Mouse (Mus musculus): ENCODE data around the gene Podxl2. TPM values are rescaled to one million over a fixed set of nuclear protein-coding genes. Genes with fewer than 3 reads are reported as not detected.
A peak's percentile ranks its signal among the peaks of the same experiment; 100 is the strongest.

Podxl2 gene
- polyA plus RNA-seq (2012; rRNA removed): 7.7 and 12.5 TPM in 2 replicates

- Histone ChIP-seq H3K36me3 (ENCODE audit: control insufficient read depth, insufficient read depth, low read length) (no peaks in the 10 kb centered on the region), H3K4me1 (ENCODE audit: control insufficient read depth, insufficient read depth, insufficient read length) (peaks cover 5% of the 10 kb centered on the region), H3K27ac (ENCODE audit: insufficient read depth, low read length) (no peak within 1 kb of the TSS), H3K27me3 (ENCODE audit: control insufficient read depth, insufficient read depth, low read length) (peaks cover 15% of the 10 kb centered on the region), H3K4me3 (ENCODE audit: extremely low read depth, insufficient read depth, insufficient read length) (peak within 1 kb of the TSS; percentile 33)
- WGBS: 6% methylated on average over 60 of the region's 63 CpGs
- no peak for TF ChIP-seq POLR2A (IDR thresholded peaks at IDR 0.05; ENCODE audit: low read depth, low read length)
- TF ChIP-seq CTCF (IDR thresholded peaks at IDR 0.05; ENCODE audit: extremely low read depth, insufficient read depth, insufficient read length, insufficient replicate concordance): no peak
- no peak for DNase-seq (ENCODE audit: low read depth in 1 of 2, low spot score in 2 of 2)
Observed at GRCm38 (mm10) chr6:88874868-88875508, at the start of gene Podxl2. Gene Podxl2 (minus strand): TSS chr6:88875044.

GRCm38 (mm10) chr6:88918802-88919201 lies 44.0 kb upstream of the Podxl2 start:
- H3K4me1 ChIP-seq (ENCODE audit: control insufficient read depth, insufficient read depth, insufficient read length): no peaks in the 10 kb centered on the region
- DNase-seq (ENCODE audit: low read depth in 1 of 2, low spot score in 2 of 2): no peak
- WGBS: 94% methylated on average over 8 of the region's 8 CpGs
- H3K27ac ChIP-seq (ENCODE audit: insufficient read depth, low read length): no peak overlapping the region
- H3K27me3 ChIP-seq (ENCODE audit: control insufficient read depth, insufficient read depth, low read length): no peaks in the 10 kb centered on the region
- no peaks in the 10 kb centered on the region for H3K36me3 ChIP-seq (ENCODE audit: control insufficient read depth, insufficient read depth, low read length)
- H3K4me3 ChIP-seq (ENCODE audit: extremely low read depth, insufficient read depth, insufficient read length): no peak overlapping the region
- no peak for TF ChIP-seq CTCF (IDR thresholded peaks at IDR 0.05; ENCODE audit: extremely low read depth, insufficient read depth, insufficient read length, insufficient replicate concordance)
- TF ChIP-seq POLR2A (IDR thresholded peaks at IDR 0.05; ENCODE audit: low read depth, low read length): no peak

GRCm38 (mm10) chr6:88916153-88916552 lies 41.3 kb upstream of the Podxl2 start:
- H3K4me3 ChIP-seq (ENCODE audit: extremely low read depth, insufficient read depth, insufficient read length): no peak overlapping the region
- no peak overlapping the region for H3K27ac ChIP-seq (ENCODE audit: insufficient read depth, low read length)
- no peaks in the 10 kb centered on the region for H3K4me1 ChIP-seq (ENCODE audit: control insufficient read depth, insufficient read depth, insufficient read length)
- peaks cover 4% of the 10 kb centered on the region; the same call in 1 of the 2 replicates for H3K36me3 ChIP-seq (ENCODE audit: control insufficient read depth, insufficient read depth, low read length)
- TF ChIP-seq POLR2A (IDR thresholded peaks at IDR 0.05; ENCODE audit: low read depth, low read length): no peak
- TF ChIP-seq CTCF (IDR thresholded peaks at IDR 0.05; ENCODE audit: extremely low read depth, insufficient read depth, insufficient read length, insufficient replicate concordance): peak; percentile 56; the same call in 1 of the 2 replicates
- H3K27me3 ChIP-seq (ENCODE audit: control insufficient read depth, insufficient read depth, low read length): no peaks in the 10 kb centered on the region
- WGBS: 50% methylated on average over 1 of the region's 1 CpGs
- no peak for DNase-seq (ENCODE audit: low read depth in 1 of 2, low spot score in 2 of 2)

- WGBS: 79% methylated on average over 4 of the region's 4 CpGs
- no peak for DNase-seq (ENCODE audit: low read depth in 1 of 2, low spot score in 2 of 2)
- Histone ChIP-seq H3K4me3 (ENCODE audit: extremely low read depth, insufficient read depth, insufficient read length) (no peak overlapping the region), H3K36me3 (ENCODE audit: control insufficient read depth, insufficient read depth, low read length) (peaks cover 9% of the 10 kb centered on the region; the same call in 1 of the 2 replicates), H3K27ac (ENCODE audit: insufficient read depth, low read length) (no peak overlapping the region; the same call in 1 of the 2 replicates), H3K4me1 (ENCODE audit: control insufficient read depth, insufficient read depth, insufficient read length) (no peaks in the 10 kb centered on the region), H3K27me3 (ENCODE audit: control insufficient read depth, insufficient read depth, low read length) (no peaks in the 10 kb centered on the region)
- no peak for TF ChIP-seq CTCF (IDR thresholded peaks at IDR 0.05; ENCODE audit: extremely low read depth, insufficient read depth, insufficient read length, insufficient replicate concordance)
- TF ChIP-seq POLR2A (IDR thresholded peaks at IDR 0.05; ENCODE audit: low read depth, low read length): no peak
Observed at GRCm38 (mm10) chr6:88915510-88915909, 40.7 kb upstream of the Podxl2 start.

GRCm38 (mm10) chr6:88914799-88915198 lies 40.0 kb upstream of the Podxl2 start:
- 87% methylated on average over 5 of the region's 5 CpGs for WGBS
- Histone ChIP-seq H3K4me3 (ENCODE audit: extremely low read depth, insufficient read depth, insufficient read length) (no peak overlapping the region), H3K4me1 (ENCODE audit: control insufficient read depth, insufficient read depth, insufficient read length) (no peaks in the 10 kb centered on the region), H3K27me3 (ENCODE audit: control insufficient read depth, insufficient read depth, low read length) (no peaks in the 10 kb centered on the region), H3K27ac (ENCODE audit: insufficient read depth, low read length) (no peak overlapping the region), H3K36me3 (ENCODE audit: control insufficient read depth, insufficient read depth, low read length) (peaks cover 13% of the 10 kb centered on the region)
- no peak for TF ChIP-seq CTCF (IDR thresholded peaks at IDR 0.05; ENCODE audit: extremely low read depth, insufficient read depth, insufficient read length, insufficient replicate concordance)
- TF ChIP-seq POLR2A (IDR thresholded peaks at IDR 0.05; ENCODE audit: low read depth, low read length): no peak
- DNase-seq (ENCODE audit: low read depth in 1 of 2, low spot score in 2 of 2): no peak

- H3K4me3 ChIP-seq (ENCODE audit: extremely low read depth, insufficient read depth, insufficient read length): no peak overlapping the region
- H3K4me1 ChIP-seq (ENCODE audit: control insufficient read depth, insufficient read depth, insufficient read length): no peaks in the 10 kb centered on the region
- TF ChIP-seq POLR2A (IDR thresholded peaks at IDR 0.05; ENCODE audit: low read depth, low read length): no peak
- no peak for TF ChIP-seq CTCF (IDR thresholded peaks at IDR 0.05; ENCODE audit: extremely low read depth, insufficient read depth, insufficient read length, insufficient replicate concordance)
- DNase-seq (ENCODE audit: low read depth in 1 of 2, low spot score in 2 of 2): no peak
- no peaks in the 10 kb centered on the region for H3K27me3 ChIP-seq (ENCODE audit: control insufficient read depth, insufficient read depth, low read length)
- no peak overlapping the region for H3K27ac ChIP-seq (ENCODE audit: insufficient read depth, low read length)
- H3K36me3 ChIP-seq (ENCODE audit: control insufficient read depth, insufficient read depth, low read length): peaks cover 19% of the 10 kb centered on the region
Observed at GRCm38 (mm10) chr6:88913440-88913839, 38.6 kb upstream of the Podxl2 start.

- Histone ChIP-seq H3K4me1 (ENCODE audit: control insufficient read depth, insufficient read depth, insufficient read length) (no peaks in the 10 kb centered on the region), H3K27ac (ENCODE audit: insufficient read depth, low read length) (no peak overlapping the region), H3K4me3 (ENCODE audit: extremely low read depth, insufficient read depth, insufficient read length) (no peak overlapping the region), H3K36me3 (ENCODE audit: control insufficient read depth, insufficient read depth, low read length) (peaks cover 19% of the 10 kb centered on the region), H3K27me3 (ENCODE audit: control insufficient read depth, insufficient read depth, low read length) (no peaks in the 10 kb centered on the region)
- WGBS: 88% methylated on average over 4 of the region's 4 CpGs
- DNase-seq (ENCODE audit: low read depth in 1 of 2, low spot score in 2 of 2): no peak
- TF ChIP-seq CTCF (IDR thresholded peaks at IDR 0.05; ENCODE audit: extremely low read depth, insufficient read depth, insufficient read length, insufficient replicate concordance) (no peak), POLR2A (IDR thresholded peaks at IDR 0.05; ENCODE audit: low read depth, low read length) (no peak)
Observed at GRCm38 (mm10) chr6:88913022-88913421, 38.2 kb upstream of the Podxl2 start.

Measured in spleen, adult 2 months (tissue).